Mouse (Mus musculus): ENCODE results near the gene Insrr.

DNA sequence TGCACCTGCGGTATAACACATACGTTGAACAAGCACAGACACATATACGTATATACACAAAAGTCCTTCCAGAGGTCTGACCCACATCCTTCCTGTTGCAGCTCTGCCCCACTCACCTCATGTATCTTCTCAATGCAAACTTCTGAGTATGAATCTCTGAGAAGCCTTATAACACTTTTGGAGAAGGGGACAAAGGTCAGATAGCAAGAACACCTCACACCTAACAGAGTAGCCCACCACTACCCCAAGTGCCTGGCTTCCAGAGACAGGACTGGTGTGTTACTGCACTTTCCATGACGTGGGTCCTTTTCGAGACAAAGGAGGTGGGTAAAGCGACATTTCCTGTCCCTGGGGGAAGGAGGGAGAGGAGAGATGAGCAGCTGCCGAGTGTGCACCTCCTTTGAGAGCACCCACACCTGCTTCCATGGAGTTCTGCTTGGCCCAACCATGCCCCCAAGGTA is 49.9 kb downstream of the Insrr start, which contains the start of gene Sh2d2a:
- no peak for TF ChIP-seq CTCF (IDR thresholded peaks at IDR 0.05; ENCODE audit: low read depth)
- TF ChIP-seq EP300 (IDR thresholded peaks at IDR 0.05; ENCODE audit: low read depth) = no peak
